Mouse (Mus musculus) CD8-positive naive resting alpha-beta T cell, adult 57 days (primary cell): ENCODE measurements around the gene Gm4027. TPM values are rescaled to one million over a fixed set of nuclear protein-coding genes. Genes with fewer than 3 reads are reported as not detected.

ENCODE experiments used
- total RNA-seq: library from RNA; stranded (reverse); gene quantifications from one replicate; pipeline ENCODE4 v1.2.4, GENCODE M21; 2023

Gm4027 gene
- total RNA-seq, result not detected

GRCm38 (mm10) chr12:87618569-87618968, at the start of gene Gm4027:
Gene Gm4027, plus strand, starts transcription at chr12:87618869.

GRCm38 (mm10) chr12:87602388-87602787, 16.3 kb upstream of the Gm4027 start, which contains the start of gene Oog1:
Gene Oog1, plus strand, starts transcription at chr12:87602688.

GRCm38 (mm10) chr12:87644520-87644919, 25.9 kb downstream of the Gm4027 start, which contains the start of gene Gm16381:
Gene Gm16381, minus strand, starts transcription at chr12:87644620.

Other genes with a start within 250 kb of the Gm4027 start
- 75.9 TPM for gene Sptlc2, start 230.5 kb upstream of the Gm4027 start, total RNA-seq
- 31.4 TPM for gene Slirp, start 175.0 kb upstream of the Gm4027 start, total RNA-seq
- gene Alkbh1, start 174.9 kb upstream of the Gm4027 start, total RNA-seq, result 85.4 TPM
- 94.0 TPM for gene Snw1, start 146.6 kb upstream of the Gm4027 start, total RNA-seq
- not detected for gene Gm5788, start 124.1 kb upstream of the Gm4027 start, total RNA-seq
- gene Gm8300, start 104.6 kb upstream of the Gm4027 start, total RNA-seq, result not detected
- not detected for gene Oog1, start 16.2 kb upstream of the Gm4027 start, total RNA-seq
- not detected for gene Gm16381, start 25.8 kb downstream of the Gm4027 start, total RNA-seq
- not detected for gene Gm21319, start 156.9 kb downstream of the Gm4027 start, total RNA-seq
- not detected for gene Gm21936, start 176.6 kb downstream of the Gm4027 start, total RNA-seq
- gene BB287469, start 197.7 kb downstream of the Gm4027 start, total RNA-seq, result not detected
- not detected for gene Gm2001, start 223.5 kb downstream of the Gm4027 start, total RNA-seq